Mouse (Mus musculus): ENCODE measurements around the gene Epor. TPM values are rescaled to one million over a fixed set of nuclear protein-coding genes. Genes with fewer than 3 reads are reported as not detected.

Epor gene
- total RNA-seq (2018; cell fraction: chromatin; rRNA removed), result 10 to 100 TPM in 1 of 26 experiments, 1 to 10 TPM in 10, under 1 TPM in 10, not detected in 5; 0.49 to 11.8 (median 1.0) TPM
- total RNA-seq (2018; cell fraction: cytosol; rRNA removed), result 1 to 10 TPM in 18 of 26 experiments, under 1 TPM in 8; 0.30 to 9.2 (median 2.9) TPM
- 1 to 10 TPM in 14 of 26 experiments, under 1 TPM in 9, not detected in 3; 0.29 to 9.8 (median 2.6) TPM for total RNA-seq (2018; cell fraction: nucleus; rRNA removed)
- polyA plus RNA-seq (2018), result 5.3 to 6.7 TPM (median 6.5 TPM) in 3 replicates

DNA sequence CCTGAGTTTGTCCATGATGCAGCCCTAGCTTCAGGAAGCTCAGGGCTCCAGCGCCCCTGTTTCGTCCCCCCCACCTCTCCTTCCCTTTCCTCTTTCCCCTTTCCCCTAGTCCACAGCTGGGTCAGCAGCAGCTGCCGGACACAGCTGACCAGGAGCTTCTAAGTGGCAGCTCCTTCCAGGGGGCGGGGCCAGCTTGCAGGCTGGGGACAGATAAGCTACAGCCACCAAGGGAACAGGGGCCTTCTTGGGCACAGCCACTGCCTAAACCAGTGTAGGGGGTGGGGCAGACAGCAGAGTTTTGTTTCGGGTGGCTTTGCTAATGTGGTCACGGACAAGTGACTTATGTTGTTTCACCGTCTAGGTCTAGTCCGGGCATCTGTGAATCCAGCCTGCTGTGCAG lies at the start of gene Epor:
TSS of gene Epor (minus strand) at position 90 of the 400 bp plus-strand sequence.
- H3K36me3 ChIP-seq (ENCODE audit: inconsistent target), result no peaks in the 10 kb centered on the region
- no peak within 1 kb of the TSS for H3K27ac ChIP-seq
- H3K79me2 ChIP-seq (ENCODE audit: inconsistent target), result no peaks in the 10 kb centered on the region
- WGBS (ENCODE audit: missing documents), result 43% methylated on average over 8 of the region's 8 CpGs
- H3K4me3 ChIP-seq (ENCODE audit: inconsistent target), result peak within 1 kb of the TSS; percentile 18

DNA sequence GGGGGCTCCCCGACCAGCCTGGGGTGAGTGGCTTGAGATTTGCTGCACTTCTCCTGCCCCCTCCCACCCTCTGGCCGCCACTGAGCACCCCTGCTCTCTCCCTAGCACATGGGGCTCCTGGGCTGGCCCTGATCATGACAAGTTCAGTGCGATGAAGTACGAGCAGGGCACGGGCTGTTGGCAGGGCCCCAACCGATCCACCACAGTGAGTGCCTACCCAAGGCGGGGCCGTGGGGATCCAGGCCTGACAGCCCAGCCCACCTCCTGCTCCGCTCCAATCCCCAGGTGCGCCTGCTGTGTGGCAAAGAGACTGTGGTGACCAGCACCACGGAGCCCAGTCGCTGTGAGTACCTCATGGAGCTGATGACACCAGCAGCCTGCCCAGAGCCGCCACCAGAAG lies 49.4 kb upstream of the Epor start:
- WGBS (ENCODE audit: missing documents), result 93% methylated on average over 13 of the region's 13 CpGs
- Histone ChIP-seq H3K36me3 (ENCODE audit: inconsistent target) (peaks cover 60% of the 10 kb centered on the region), H3K27ac (no peak overlapping the region), H3K79me2 (ENCODE audit: inconsistent target) (no peaks in the 10 kb centered on the region), H3K4me3 (ENCODE audit: inconsistent target) (no peak overlapping the region)

DNA sequence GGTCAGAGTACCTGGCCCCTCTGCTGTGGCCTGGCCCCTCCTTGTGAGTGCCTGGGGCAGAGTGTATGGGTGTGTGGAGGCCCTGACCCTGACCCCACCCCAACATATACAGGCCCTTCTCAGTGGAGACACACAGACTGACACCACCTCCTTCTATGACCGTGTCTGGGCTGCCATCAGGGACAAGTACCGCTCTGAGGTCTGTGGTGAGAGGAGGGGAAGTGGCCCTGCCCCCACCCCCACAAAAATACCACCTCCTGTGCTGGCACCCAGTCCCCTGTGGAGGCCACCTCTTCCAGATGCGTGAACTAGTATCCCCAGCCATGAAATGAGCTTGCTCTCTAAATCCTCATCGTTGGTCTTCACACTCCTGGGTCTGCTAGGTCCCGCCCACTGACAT lies 47.7 kb upstream of the Epor start:
- 43% methylated on average over 4 of the region's 5 CpGs for WGBS (ENCODE audit: missing documents)
- Histone ChIP-seq H3K27ac (no peak overlapping the region), H3K4me3 (ENCODE audit: inconsistent target) (no peak overlapping the region), H3K36me3 (ENCODE audit: inconsistent target) (peaks cover 77% of the 10 kb centered on the region), H3K79me2 (ENCODE audit: inconsistent target) (no peaks in the 10 kb centered on the region)

DNA sequence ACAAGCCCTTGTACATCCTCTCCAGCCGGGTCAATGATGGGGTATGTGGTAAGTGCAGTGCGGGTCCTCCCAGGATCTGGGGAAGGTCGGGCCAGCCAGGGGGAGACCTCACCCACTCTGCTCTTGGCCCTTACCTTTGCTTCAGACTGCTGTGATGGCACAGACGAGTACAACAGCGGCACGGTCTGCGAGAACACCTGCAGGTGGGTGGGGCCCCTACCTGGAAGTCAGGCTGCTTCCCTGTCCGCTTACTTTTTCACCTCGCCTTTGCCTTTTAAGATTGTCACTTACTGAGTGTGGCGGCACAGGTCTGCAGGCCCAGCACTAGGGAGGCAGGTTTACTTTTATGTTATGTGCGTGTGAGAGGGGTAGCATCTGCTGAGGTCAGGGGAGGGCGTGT lies 41.2 kb upstream of the Epor start:
- 95% methylated on average over 12 of the region's 12 CpGs for WGBS (ENCODE audit: missing documents)
- H3K36me3 ChIP-seq (ENCODE audit: inconsistent target), result peaks cover 51% of the 10 kb centered on the region
- no peak overlapping the region for H3K27ac ChIP-seq
- no peak overlapping the region for H3K4me3 ChIP-seq (ENCODE audit: inconsistent target)
- H3K79me2 ChIP-seq (ENCODE audit: inconsistent target), result peaks cover 8% of the 10 kb centered on the region

DNA sequence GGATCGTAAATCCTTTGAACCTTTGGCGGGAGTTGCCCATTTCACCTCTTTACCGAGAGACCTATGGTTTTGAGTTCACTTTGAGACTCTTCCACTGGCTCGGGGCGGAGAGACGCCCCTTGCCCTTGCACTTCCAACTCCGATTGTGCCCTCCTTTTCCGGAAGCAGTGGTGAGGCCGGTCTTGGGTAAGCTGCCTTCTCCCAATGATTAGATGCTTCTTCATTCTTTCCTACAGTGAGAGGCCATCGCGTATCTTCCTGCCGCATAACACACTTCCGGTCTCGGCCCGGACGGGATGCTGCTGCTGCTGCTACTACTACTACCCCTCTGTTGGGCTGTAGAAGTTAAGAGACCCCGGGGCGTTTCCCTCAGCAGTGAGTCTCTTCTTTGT lies 39.9 kb upstream of the Epor start:
- Histone ChIP-seq H3K27ac (peak overlapping the region; percentile 71), H3K4me3 (ENCODE audit: inconsistent target) (peak overlapping the region; percentile 97), H3K79me2 (ENCODE audit: inconsistent target) (peaks cover 8% of the 10 kb centered on the region), H3K36me3 (ENCODE audit: inconsistent target) (peaks cover 38% of the 10 kb centered on the region)
- 0% methylated on average over 18 of the region's 18 CpGs for WGBS (ENCODE audit: missing documents)

DNA sequence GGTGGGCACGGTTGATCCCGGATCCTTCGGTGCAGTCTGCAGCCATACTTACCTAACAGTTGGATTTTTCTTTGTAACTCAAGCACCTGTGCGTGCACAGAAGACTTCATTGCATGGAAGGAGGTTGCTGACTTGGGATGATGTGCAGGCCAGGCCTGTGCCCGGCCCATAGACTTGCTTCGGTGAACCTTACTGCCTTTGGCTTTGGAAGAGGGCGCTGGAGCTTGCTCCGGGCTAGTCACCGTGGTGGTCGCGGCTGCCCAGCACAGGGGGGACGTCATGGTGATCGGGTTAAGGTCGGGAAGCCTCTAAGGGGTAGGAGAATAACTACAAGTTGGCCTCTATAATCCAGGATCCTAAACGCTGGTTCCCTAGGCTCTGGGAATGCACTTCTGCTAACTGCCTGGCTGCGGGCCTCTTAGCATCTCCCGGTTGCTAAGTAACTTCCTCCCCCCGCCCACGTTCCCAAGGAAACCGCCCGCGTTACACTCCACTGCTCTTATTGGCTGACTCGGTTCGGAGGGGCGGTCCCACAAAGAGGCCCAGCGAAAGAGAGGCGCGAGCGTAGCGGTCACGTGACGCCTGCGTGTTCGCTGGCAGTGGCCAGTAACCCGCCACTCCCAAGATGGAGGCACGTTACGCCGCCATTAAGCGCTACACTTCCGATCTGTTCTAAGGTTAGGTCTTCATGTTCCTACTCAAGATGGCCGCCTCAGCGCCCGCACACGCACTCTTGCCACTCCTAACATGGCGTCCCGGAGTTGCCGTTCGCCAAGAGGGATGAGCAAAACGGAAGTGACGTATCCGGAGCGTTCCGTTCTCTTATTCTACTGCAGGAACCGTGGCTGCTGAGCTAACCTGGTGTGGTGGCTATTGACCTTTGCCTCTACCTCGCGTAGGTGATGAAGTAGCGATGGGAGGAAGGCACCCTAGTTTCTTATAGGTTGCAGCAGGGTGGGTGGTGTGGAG lies 39.2 kb upstream of the Epor start, which contains the start of the genes Ccdc151 and Prkcsh:
TSS of gene Ccdc151 (minus strand) at position 441 of the 969 bp plus-strand sequence.
TSS of gene Prkcsh (plus strand) at position 613 of the 969 bp plus-strand sequence.
- peaks cover 31% of the 10 kb centered on the region for H3K36me3 ChIP-seq (ENCODE audit: inconsistent target)
- peak within 1 kb of the TSS; percentile 71 for H3K27ac ChIP-seq
- WGBS (ENCODE audit: missing documents), result 10% methylated on average over 57 of the region's 57 CpGs
- peak within 1 kb of the TSS; percentile 97 for H3K4me3 ChIP-seq (ENCODE audit: inconsistent target)
- H3K79me2 ChIP-seq (ENCODE audit: inconsistent target), result peaks cover 8% of the 10 kb centered on the region

DNA sequence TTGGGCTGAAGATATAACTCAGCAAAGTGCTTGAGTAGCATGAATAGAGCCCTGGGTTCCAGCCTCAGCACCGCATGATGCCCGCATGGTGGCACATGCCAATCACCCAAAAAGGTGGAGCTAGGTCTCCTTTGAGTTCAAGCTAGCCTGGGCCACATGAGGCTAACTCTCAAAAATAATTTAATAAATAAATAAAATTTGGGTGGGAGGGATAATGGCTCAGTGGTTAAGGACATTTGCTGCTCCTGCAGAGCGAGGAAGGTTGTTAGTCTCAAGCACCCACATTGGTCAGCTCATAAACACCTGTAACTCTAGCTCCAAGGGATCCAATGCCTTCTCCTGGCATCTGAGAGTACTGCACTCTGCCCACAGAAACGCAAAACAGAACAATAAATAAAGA lies 38.3 kb upstream of the Epor start:
- Histone ChIP-seq H3K4me3 (ENCODE audit: inconsistent target) (no peak overlapping the region), H3K36me3 (ENCODE audit: inconsistent target) (peaks cover 23% of the 10 kb centered on the region), H3K27ac (no peak overlapping the region), H3K79me2 (ENCODE audit: inconsistent target) (peaks cover 8% of the 10 kb centered on the region)
- WGBS (ENCODE audit: missing documents), result 98% methylated on average over 4 of the region's 4 CpGs

DNA sequence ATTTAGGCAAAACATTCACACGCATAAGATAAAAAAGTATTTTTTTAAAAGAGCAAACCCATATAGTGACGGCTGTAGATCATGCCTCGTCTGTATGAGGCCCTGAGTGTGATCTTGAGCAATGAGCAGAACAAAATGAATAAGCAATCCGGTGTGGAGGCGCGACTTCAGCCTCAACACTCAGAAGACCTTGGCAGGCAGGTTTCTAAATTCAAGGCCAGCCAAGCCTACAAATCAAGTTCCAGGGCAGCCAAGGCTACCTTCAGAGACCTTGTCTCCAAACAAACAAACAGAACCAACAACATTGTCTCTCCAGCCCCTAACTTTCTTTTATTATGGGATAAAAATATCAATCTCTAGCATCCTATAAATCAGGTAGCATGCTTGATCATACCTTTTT lies 37.0 kb upstream of the Epor start:
- 97% methylated on average over 6 of the region's 6 CpGs for WGBS (ENCODE audit: missing documents)
- Histone ChIP-seq H3K79me2 (ENCODE audit: inconsistent target) (peaks cover 8% of the 10 kb centered on the region), H3K4me3 (ENCODE audit: inconsistent target) (no peak overlapping the region), H3K27ac (no peak overlapping the region), H3K36me3 (ENCODE audit: inconsistent target) (peaks cover 9% of the 10 kb centered on the region)

DNA sequence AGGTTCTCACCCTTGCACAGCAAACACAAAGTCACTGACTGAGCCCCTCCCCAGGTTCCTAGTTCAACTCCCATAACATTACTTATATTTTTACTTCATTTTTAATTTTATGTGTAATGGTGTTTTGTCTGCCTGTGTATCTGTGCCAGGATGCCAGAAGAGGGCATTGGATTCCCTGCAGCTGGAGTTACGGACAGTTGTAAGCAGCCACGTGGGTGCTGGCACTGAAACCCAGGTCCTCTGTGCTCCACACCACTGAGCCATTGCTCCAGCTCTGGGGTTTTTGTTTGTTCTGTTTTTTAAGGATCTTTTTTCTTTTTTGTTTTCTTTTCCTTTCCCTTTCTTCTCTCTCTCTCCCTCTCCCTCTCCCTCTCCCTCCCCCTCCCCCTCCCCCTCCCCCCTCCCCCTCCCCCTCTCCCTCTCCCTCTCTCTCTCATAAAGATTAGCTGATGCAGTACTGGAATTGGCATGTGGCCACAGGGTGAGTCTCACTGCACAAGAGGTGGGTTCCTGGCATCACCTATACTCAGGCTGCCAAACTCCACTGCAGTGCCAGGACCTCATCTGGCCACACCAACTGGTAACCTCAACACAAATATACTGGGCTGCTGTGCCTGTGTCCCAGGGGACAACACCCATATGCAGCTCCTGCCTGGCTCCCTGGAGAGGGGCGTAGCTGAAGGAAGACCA lies 33.0 kb upstream of the Epor start:
- H3K4me3 ChIP-seq (ENCODE audit: inconsistent target), result no peak overlapping the region
- 91% methylated on average over 1 of the region's 3 CpGs for WGBS (ENCODE audit: missing documents)
- no peaks in the 10 kb centered on the region for H3K36me3 ChIP-seq (ENCODE audit: inconsistent target)
- no peaks in the 10 kb centered on the region for H3K79me2 ChIP-seq (ENCODE audit: inconsistent target)
- H3K27ac ChIP-seq, result no peak overlapping the region

DNA sequence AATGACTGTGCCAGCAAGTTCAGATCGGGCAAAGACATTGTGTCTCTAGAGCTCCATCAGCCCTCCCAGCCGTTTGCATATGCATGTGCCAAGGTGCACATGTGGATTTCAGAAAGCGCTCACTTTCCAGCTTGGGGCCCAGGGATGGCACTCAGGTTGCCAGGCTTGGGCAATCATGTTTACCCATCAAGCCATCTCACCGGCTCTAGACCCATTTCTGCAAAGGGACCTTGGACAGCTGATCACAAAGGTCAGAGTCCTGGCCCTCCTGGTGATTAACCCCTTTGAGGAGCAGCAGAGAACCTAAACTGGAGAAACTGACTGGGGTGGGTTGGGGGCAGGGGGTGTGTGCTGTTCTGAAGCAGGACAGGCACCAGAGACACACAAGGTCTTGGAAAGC lies 28.9 kb upstream of the Epor start:
- no peaks in the 10 kb centered on the region for H3K36me3 ChIP-seq (ENCODE audit: inconsistent target)
- WGBS (ENCODE audit: missing documents), result 86% methylated on average over 4 of the region's 4 CpGs
- H3K4me3 ChIP-seq (ENCODE audit: inconsistent target), result no peak overlapping the region
- H3K79me2 ChIP-seq (ENCODE audit: inconsistent target), result no peaks in the 10 kb centered on the region
- H3K27ac ChIP-seq, result no peak overlapping the region

DNA sequence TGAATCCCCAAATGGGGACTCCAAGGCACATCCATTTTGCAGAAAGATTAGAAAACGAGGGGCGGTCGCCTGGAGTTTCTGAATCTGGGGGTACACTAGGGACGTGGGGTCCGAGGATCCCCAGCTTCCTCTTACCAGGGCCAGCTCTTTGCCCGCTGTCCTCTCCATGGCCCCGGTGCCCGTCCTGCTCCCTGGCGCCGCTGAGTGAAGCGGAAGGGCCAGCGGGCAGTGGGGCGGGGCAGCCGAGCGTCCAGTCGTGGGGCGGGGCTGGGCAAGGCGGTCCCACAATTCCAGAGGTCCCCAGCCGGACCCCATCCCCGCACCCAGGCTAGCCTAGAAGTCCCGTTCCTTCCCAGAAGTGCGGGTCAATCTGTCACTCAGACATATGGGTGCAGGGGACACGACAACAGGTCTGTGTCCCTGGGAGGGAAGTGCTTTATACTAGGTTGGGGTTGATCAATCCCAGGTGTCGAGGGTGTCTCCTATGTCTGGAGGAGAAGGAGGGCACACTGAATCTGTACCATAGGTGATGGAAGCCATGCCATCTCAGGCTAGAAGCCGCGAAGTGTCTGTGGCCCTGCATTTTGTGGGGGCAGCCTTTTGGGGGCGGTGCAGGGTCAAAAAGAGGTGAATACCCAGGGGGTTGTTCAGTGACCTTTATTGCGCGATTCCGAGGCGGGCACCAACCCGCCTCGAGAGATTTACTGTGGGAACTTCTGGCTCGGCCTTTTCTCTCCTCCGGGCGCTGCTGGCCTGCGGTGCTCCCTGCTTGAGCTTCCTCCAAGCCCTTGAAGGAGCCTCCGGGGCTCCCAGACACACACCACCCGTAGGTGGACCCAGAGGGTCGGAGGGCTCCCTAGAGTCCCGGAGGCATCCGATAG lies 26.2 kb upstream of the Epor start, which contains the start of gene Rgl3:
TSS of gene Rgl3 (minus strand) at position 217 of the 881 bp plus-strand sequence.
- Histone ChIP-seq H3K79me2 (ENCODE audit: inconsistent target) (no peaks in the 10 kb centered on the region), H3K4me3 (ENCODE audit: inconsistent target) (peak within 1 kb of the TSS; percentile 38), H3K36me3 (ENCODE audit: inconsistent target) (no peaks in the 10 kb centered on the region), H3K27ac (no peak within 1 kb of the TSS)
- 4% methylated on average over 42 of the region's 42 CpGs for WGBS (ENCODE audit: missing documents)

DNA sequence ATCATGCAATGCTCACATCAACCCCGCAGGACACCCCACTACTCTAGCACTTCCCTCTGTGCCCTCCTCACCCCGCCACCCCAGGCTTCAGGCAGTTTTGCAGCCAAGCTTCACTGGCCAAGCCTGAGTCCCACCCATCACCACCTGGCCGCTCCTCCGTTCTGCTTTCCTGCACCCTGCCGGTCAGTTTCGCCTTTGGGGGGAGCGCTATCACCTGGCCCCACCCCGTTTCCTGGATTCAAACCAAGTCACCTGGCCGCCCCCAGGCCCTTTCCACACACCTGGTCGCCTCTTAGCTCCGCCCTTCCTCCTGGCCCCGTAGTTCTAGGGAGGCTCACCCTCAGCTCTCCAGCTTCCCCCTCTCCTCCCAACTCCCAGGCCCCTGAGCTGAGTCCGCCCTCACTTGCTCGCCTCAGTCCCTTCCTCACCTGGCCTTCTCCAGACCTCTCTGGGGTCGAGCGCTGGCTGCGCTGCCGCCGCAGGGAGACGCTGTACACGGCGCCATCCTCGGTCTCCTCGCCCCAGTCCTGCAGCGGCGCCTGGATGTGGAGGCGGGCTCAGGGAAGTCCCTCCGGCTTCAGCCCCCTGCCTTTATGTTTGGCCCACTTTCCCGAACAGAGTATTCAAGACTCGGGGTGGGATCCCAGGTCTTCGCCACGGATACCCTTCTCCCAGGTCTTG lies 25.3 kb upstream of the Epor start:
- Histone ChIP-seq H3K79me2 (ENCODE audit: inconsistent target) (no peaks in the 10 kb centered on the region), H3K36me3 (ENCODE audit: inconsistent target) (no peaks in the 10 kb centered on the region), H3K27ac (no peak overlapping the region), H3K4me3 (ENCODE audit: inconsistent target) (peak overlapping the region; percentile 38)
- 6% methylated on average over 32 of the region's 32 CpGs for WGBS (ENCODE audit: missing documents)

DNA sequence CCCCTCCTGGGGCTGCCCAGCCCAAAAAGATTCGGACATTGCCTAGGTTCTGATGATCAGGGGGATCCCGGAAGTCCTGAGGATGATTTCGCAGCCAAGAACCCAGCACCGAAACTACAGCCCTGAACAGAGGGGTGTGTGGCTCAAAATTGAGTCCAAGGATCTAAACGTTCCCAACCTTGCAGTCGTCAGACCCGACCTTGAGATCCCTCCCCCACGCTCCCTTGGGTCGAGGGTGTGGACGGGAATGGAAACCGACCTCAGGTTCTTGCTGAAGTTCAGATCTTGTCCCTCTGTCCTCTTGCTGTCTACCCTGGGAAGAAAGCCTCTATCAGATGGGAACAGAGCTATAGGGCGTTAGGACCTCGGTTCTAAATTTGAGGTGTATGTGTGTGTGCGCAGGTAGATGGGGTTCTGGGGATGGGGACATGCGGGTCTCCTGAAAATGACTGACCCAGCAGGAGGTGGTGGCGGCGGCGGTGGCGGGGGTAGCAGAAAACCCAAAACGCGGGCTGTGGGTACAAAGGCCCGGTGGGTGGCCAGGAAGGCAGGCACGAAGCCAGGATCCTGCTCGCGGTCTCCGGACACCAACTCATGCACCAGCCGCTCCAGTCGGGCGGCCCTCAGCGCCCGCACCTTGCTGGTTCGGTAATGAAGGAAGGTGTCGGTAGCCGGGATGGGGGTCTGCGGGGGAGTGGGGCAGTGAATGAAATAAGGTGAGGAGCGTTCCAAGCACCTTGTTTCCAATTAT lies 24.5 kb upstream of the Epor start:
- 15% methylated on average over 36 of the region's 36 CpGs for WGBS (ENCODE audit: missing documents)
- no peaks in the 10 kb centered on the region for H3K79me2 ChIP-seq (ENCODE audit: inconsistent target)
- no peak overlapping the region for H3K4me3 ChIP-seq (ENCODE audit: inconsistent target)
- no peak overlapping the region for H3K27ac ChIP-seq
- no peaks in the 10 kb centered on the region for H3K36me3 ChIP-seq (ENCODE audit: inconsistent target)
